In genomic region chr3:122376412-122376831, GRCm38 (mm10) we compare ENCODE assay signal across 12 mouse cellular contexts.
DNase-seq lines count a peak whose midpoint lies in the region; ATAC-seq and TF ChIP-seq lines count a peak whose summit lies in the region.
"Had no signal": no experiment of that assay in that cellular context is flagged by ENCODE, and none has a peak within 500 bp of the region (broad histone marks: within the 10 kb centered on the region; RNA-seq: fewer than 3 reads in every experiment).

No protein-coding gene starts in this region.

- 14% methylated on average over 9 of the region's 10 CpGs for WGBS in forebrain, embryonic 14.5 days
- 21% methylated on average over 10 of the region's 10 CpGs for WGBS in forebrain, embryonic 16.5 days
- 41% methylated on average over 9 of the region's 10 CpGs for WGBS in lung, embryonic 14.5 days
- WGBS in lung, postnatal 0 days: 60% methylated on average over 10 of the region's 10 CpGs
- WGBS in embryonic facial prominence, embryonic 14.5 days: 21% methylated on average over 9 of the region's 10 CpGs
- WGBS in neural tube, embryonic 11.5 days: 10% methylated on average over 9 of the region's 10 CpGs

- H3K9me3 ChIP-seq in forebrain, embryonic 14.5 days (replicated peaks; ENCODE audit: control insufficient read depth, low read length): no peaks in the 10 kb centered on the region
- no peaks in the 10 kb centered on the region for H3K9me3 ChIP-seq in forebrain, embryonic 16.5 days (ENCODE audit: control insufficient read depth, low read length)
- no peaks in the 10 kb centered on the region for H3K9me3 ChIP-seq in lung, embryonic 14.5 days (ENCODE audit: low read depth, low read length)
- no peaks in the 10 kb centered on the region for H3K9me3 ChIP-seq in lung, postnatal 0 days (ENCODE audit: low read length)
- H3K9me3 ChIP-seq in embryonic facial prominence, embryonic 14.5 days (ENCODE audit: control insufficient read depth, low read length): no peaks in the 10 kb centered on the region
- no peaks in the 10 kb centered on the region for H3K9me3 ChIP-seq in neural tube, embryonic 11.5 days (ENCODE audit: control insufficient read depth, low read length)
- H3K9me3 ChIP-seq: liver, embryonic 12.5 days had no signal

- TF ChIP-seq EP300 in lung, postnatal 0 days (IDR thresholded peaks at IDR 0.05): no peak

- H3K27ac ChIP-seq in forebrain, embryonic 14.5 days (ENCODE audit: low read depth, low read length): no peak overlapping the region
- no peak overlapping the region for H3K27ac ChIP-seq in forebrain, embryonic 16.5 days (ENCODE audit: low read length)
- H3K27ac ChIP-seq in lung, embryonic 14.5 days (ENCODE audit: low read depth): no peak overlapping the region; the same call in 1 of the 2 replicates
- no peak overlapping the region for H3K27ac ChIP-seq in lung, postnatal 0 days (ENCODE audit: low read length)
- no peak overlapping the region for H3K27ac ChIP-seq in embryonic facial prominence, embryonic 14.5 days (replicated peaks; ENCODE audit: low read depth, low read length)
- 0 out of 2 replicates have a peak overlapping the region, but pooled peaks have one; percentile 7 for H3K27ac ChIP-seq in neural tube, embryonic 11.5 days (ENCODE audit: low read depth, low read length)
- H3K27ac ChIP-seq: liver, embryonic 12.5 days had no signal

- ATAC-seq in forebrain, embryonic 14.5 days: no peak
- ATAC-seq in forebrain, embryonic 16.5 days: no peak
- ATAC-seq in lung, embryonic 14.5 days (ENCODE audit: insufficient read depth): 0 out of 2 replicates have a peak, but pooled peaks have one; percentile 35
- no peak for ATAC-seq in lung, postnatal 0 days
- ATAC-seq in embryonic facial prominence, embryonic 14.5 days (ENCODE audit: low read depth): peak; percentile 57
- no peak for ATAC-seq in neural tube, embryonic 11.5 days (ENCODE audit: insufficient read depth, low FRiP score, low TSS enrichment)
- ATAC-seq: liver, embryonic 12.5 days had no signal

- H3K9ac ChIP-seq in forebrain, embryonic 14.5 days (ENCODE audit: low read length): no peak overlapping the region
- no peak overlapping the region for H3K9ac ChIP-seq in forebrain, embryonic 16.5 days (replicated peaks; ENCODE audit: low read depth, low read length)
- no peak overlapping the region for H3K9ac ChIP-seq in lung, embryonic 14.5 days
- no peak overlapping the region for H3K9ac ChIP-seq in lung, postnatal 0 days (replicated peaks; ENCODE audit: low read depth)
- H3K9ac ChIP-seq in embryonic facial prominence, embryonic 14.5 days (ENCODE audit: low read depth, low read length): no peak overlapping the region
- H3K9ac ChIP-seq in neural tube, embryonic 11.5 days (ENCODE audit: low read length): no peak overlapping the region
- H3K9ac ChIP-seq: liver, embryonic 12.5 days had no signal

- no peaks in the 10 kb centered on the region for H3K27me3 ChIP-seq in forebrain, embryonic 14.5 days (replicated peaks; ENCODE audit: control insufficient read depth, insufficient read depth, low read length)
- H3K27me3 ChIP-seq in forebrain, embryonic 16.5 days (replicated peaks; ENCODE audit: control insufficient read depth, insufficient read depth, low read length): no peaks in the 10 kb centered on the region
- no peaks in the 10 kb centered on the region for H3K27me3 ChIP-seq in lung, embryonic 14.5 days (ENCODE audit: insufficient read depth, low read length)
- H3K27me3 ChIP-seq in lung, postnatal 0 days (replicated peaks; ENCODE audit: insufficient read depth, low read length): no peaks in the 10 kb centered on the region
- H3K27me3 ChIP-seq in embryonic facial prominence, embryonic 14.5 days (replicated peaks; ENCODE audit: control insufficient read depth, insufficient read depth, low read length): no peaks in the 10 kb centered on the region
- no peaks in the 10 kb centered on the region for H3K27me3 ChIP-seq in neural tube, embryonic 11.5 days (ENCODE audit: control insufficient read depth, insufficient read depth, low read length)

- peaks cover 11% of the 10 kb centered on the region; the same call in 1 of the 2 replicates for H3K4me1 ChIP-seq in forebrain, embryonic 14.5 days (ENCODE audit: control insufficient read depth, insufficient read depth, low read length)
- peaks cover 11% of the 10 kb centered on the region for H3K4me1 ChIP-seq in forebrain, embryonic 16.5 days (replicated peaks; ENCODE audit: control insufficient read depth, insufficient read depth, low read length)
- H3K4me1 ChIP-seq in lung, embryonic 14.5 days (ENCODE audit: insufficient read depth): no peaks in the 10 kb centered on the region
- no peaks in the 10 kb centered on the region for H3K4me1 ChIP-seq in lung, postnatal 0 days (ENCODE audit: insufficient read depth, low read depth, low read length)
- peaks cover 17% of the 10 kb centered on the region for H3K4me1 ChIP-seq in embryonic facial prominence, embryonic 14.5 days (ENCODE audit: control insufficient read depth, insufficient read depth, low read length)
- H3K4me1 ChIP-seq in neural tube, embryonic 11.5 days (ENCODE audit: control insufficient read depth, insufficient read depth, low read length): no peaks in the 10 kb centered on the region
- H3K4me1 ChIP-seq: liver, embryonic 12.5 days had no signal

- no peak overlapping the region for H3K4me2 ChIP-seq in forebrain, embryonic 14.5 days (ENCODE audit: low read length)
- H3K4me2 ChIP-seq in forebrain, embryonic 16.5 days (ENCODE audit: low read length): no peak overlapping the region
- H3K4me2 ChIP-seq in lung, embryonic 14.5 days: no peak overlapping the region
- no peak overlapping the region for H3K4me2 ChIP-seq in lung, postnatal 0 days (replicated peaks; ENCODE audit: low read depth, low read length)
- H3K4me2 ChIP-seq in embryonic facial prominence, embryonic 14.5 days (ENCODE audit: low read depth, low read length): no peak overlapping the region
- no peak overlapping the region for H3K4me2 ChIP-seq in neural tube, embryonic 11.5 days (ENCODE audit: low read depth)
- H3K4me2 ChIP-seq: liver, embryonic 12.5 days had no signal

- H3K4me3 ChIP-seq in forebrain, embryonic 14.5 days (ENCODE audit: low read depth, low read length): no peak overlapping the region
- H3K4me3 ChIP-seq in forebrain, embryonic 16.5 days (replicated peaks; ENCODE audit: low read length): no peak overlapping the region
- H3K4me3 ChIP-seq in lung, embryonic 14.5 days (ENCODE audit: low read depth, low read length): no peak overlapping the region
- H3K4me3 ChIP-seq in lung, postnatal 0 days (ENCODE audit: low read depth, low read length): no peak overlapping the region
- no peak overlapping the region for H3K4me3 ChIP-seq in embryonic facial prominence, embryonic 14.5 days (ENCODE audit: low read depth, low read length)
- no peak overlapping the region for H3K4me3 ChIP-seq in neural tube, embryonic 11.5 days (ENCODE audit: low read depth, low read length)
- H3K4me3 ChIP-seq: liver, embryonic 12.5 days had no signal

- TF ChIP-seq CTCF in lung, embryonic 14.5 days (IDR thresholded peaks at IDR 0.05; ENCODE audit: low read depth): no peak
- TF ChIP-seq CTCF in lung, postnatal 0 days (IDR thresholded peaks at IDR 0.05): no peak

- no peaks in the 10 kb centered on the region for H3K36me3 ChIP-seq in forebrain, embryonic 14.5 days (ENCODE audit: control insufficient read depth, insufficient read depth, low read length)
- no peaks in the 10 kb centered on the region for H3K36me3 ChIP-seq in forebrain, embryonic 16.5 days (ENCODE audit: control insufficient read depth, insufficient read depth)
- H3K36me3 ChIP-seq in lung, embryonic 14.5 days (ENCODE audit: insufficient read depth): no peaks in the 10 kb centered on the region
- no peaks in the 10 kb centered on the region for H3K36me3 ChIP-seq in lung, postnatal 0 days (ENCODE audit: insufficient read depth, low read length)
- no peaks in the 10 kb centered on the region for H3K36me3 ChIP-seq in embryonic facial prominence, embryonic 14.5 days (ENCODE audit: control insufficient read depth, insufficient read depth, low read length)
- H3K36me3 ChIP-seq in neural tube, embryonic 11.5 days (ENCODE audit: control insufficient read depth, insufficient read depth, low read length): no peaks in the 10 kb centered on the region
- H3K36me3 ChIP-seq: liver, embryonic 12.5 days had no signal

- peak; percentile 23 for DNase-seq in forebrain, embryonic 14.5 days (ENCODE audit: low spot score)
- peak; percentile 37 for DNase-seq in lung, embryonic 14.5 days
- no peak for DNase-seq in lung, postnatal 0 days (ENCODE audit: low spot score)
- DNase-seq in embryonic facial prominence, embryonic 14.5 days (ENCODE audit: low spot score): peak; percentile 74
- DNase-seq in neural tube, embryonic 11.5 days (ENCODE audit: low spot score): peak; percentile 63
- no peak for DNase-seq in T-cell, adult 2 months (ENCODE audit: low spot score)
- no peak for DNase-seq in frontal cortex, postnatal 14 days (ENCODE audit: low spot score in 2 of 2)
- DNase-seq: gastrocnemius, postnatal 36 days; kidney, adult 8-10 months; right cerebral cortex, adult 18-20 months had no signal

Comparison
In these comparisons a context has a peak if more than half of its experiments do, and no peak if none do; other contexts are left out.
1. ATAC-seq: peak in lung, embryonic 14.5 days (single experiment) and embryonic facial prominence, embryonic 14.5 days (single experiment); none in forebrain, embryonic 14.5 days (single experiment), forebrain, embryonic 16.5 days (single experiment), lung, postnatal 0 days (single experiment) and neural tube, embryonic 11.5 days (single experiment).
2. DNase-seq: peak in forebrain, embryonic 14.5 days (single experiment), lung, embryonic 14.5 days (single experiment), embryonic facial prominence, embryonic 14.5 days (single experiment) and neural tube, embryonic 11.5 days (single experiment); none in lung, postnatal 0 days (single experiment), T-cell, adult 2 months (single experiment) and frontal cortex, postnatal 14 days (0 of 2).